Mouse (Mus musculus) embryonic facial prominence, embryonic 12.5 days (tissue): ENCODE measurements around the gene 1110008L16Rik. TPM values are rescaled to one million over a fixed set of nuclear protein-coding genes. Genes with fewer than 3 reads are reported as not detected.

Source experiments
- ATAC-seq: fragments of 200-750 bp; cut with Nextera tagmentation; 2 replicates; pipeline ENCODE4 v1.8.0; 2017; ENCODE audit not compliant: insufficient number of reproducible peaks, insufficient read depth, low FRiP score, low TSS enrichment
- H3K27ac ChIP-seq: fragments of 300-500 bp; sonication (generic); 2 replicates; pipeline ENCODE4 v1.5.1; 2016; ENCODE audit warnings: mild to moderate bottlenecking
- H3K27me3 ChIP-seq: fragments of 300-500 bp; sonication (generic); 2 replicates; pipeline ENCODE4 v1.6.1; 2016; ENCODE audit warnings: mild to moderate bottlenecking, moderate library complexity
- H3K36me3 ChIP-seq: fragments of 300-500 bp; sonication (generic); 2 replicates; pipeline ENCODE4 v1.6.1; 2016; ENCODE audit warnings: mild to moderate bottlenecking
- H3K4me1 ChIP-seq: fragments of 300-500 bp; sonication (generic); 2 replicates; pipeline ENCODE4 v1.6.1; 2016
- H3K4me2 ChIP-seq: fragments of 300-500 bp; sonication (generic); replicated peaks from 2 replicates; pipeline ENCODE4 v1.6.1; 2016; ENCODE audit warnings: mild to moderate bottlenecking, moderate library complexity
- H3K4me3 ChIP-seq: fragments of 300-500 bp; sonication (generic); 2 replicates; pipeline ENCODE4 v1.5.1; 2016; ENCODE audit warnings: mild to moderate bottlenecking
- H3K9ac ChIP-seq: fragments of 300-500 bp; sonication (generic); 2 replicates; pipeline ENCODE4 v1.6.1; 2016; ENCODE audit warnings: mild to moderate bottlenecking, moderate library complexity
- H3K9me3 ChIP-seq: fragments of 300-500 bp; sonication (generic); 2 replicates; pipeline ENCODE4 v1.6.1; 2016; ENCODE audit warnings: mild to moderate bottlenecking, moderate library complexity
- WGBS: fragments of 180-500 bp; shearing (Covaris S2); methylation state at CpG from one replicate; pipeline ENCODE4 v1.1.7; 2016; 5-methylcytosine and 5-hydroxymethylcytosine counted together
- polyA plus RNA-seq: library from polyadenylated mRNA; unstranded; fragments of >200 nt; fragmentation: Nextera tagmentation; extraction: Ambion mirVana; gene quantifications from 2 replicates; pipeline ENCODE4 v1.2.1, GENCODE M21; 2016

Gene 1110008L16Rik
- polyA plus RNA-seq, 1 experiment from 2014 or later, result 16.0 TPM

DNA sequence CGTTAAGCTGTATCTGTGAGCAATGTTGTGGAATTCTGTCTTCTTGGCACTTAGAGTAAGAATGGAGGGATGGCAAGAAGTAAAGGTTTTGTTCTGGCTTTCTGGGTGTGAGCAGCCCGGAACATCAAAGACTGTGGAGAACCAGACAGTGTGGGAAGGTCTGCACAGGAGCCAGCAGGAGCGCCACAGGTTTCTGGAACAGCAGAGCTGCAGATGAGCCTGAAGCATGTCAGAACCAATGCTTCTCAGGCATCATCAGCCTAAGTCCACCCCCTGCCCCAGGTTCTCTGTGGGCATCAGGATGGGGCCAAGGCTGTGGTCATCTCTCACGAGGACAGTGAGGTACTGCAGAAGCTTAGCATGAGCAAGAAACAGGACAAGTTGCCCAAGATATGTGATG is 97.2 kb downstream of the 1110008L16Rik start:
- H3K36me3 ChIP-seq, result no peaks in the 10 kb centered on the region
- 94% methylated on average over 4 of the region's 4 CpGs for WGBS
- no peak for ATAC-seq

DNA sequence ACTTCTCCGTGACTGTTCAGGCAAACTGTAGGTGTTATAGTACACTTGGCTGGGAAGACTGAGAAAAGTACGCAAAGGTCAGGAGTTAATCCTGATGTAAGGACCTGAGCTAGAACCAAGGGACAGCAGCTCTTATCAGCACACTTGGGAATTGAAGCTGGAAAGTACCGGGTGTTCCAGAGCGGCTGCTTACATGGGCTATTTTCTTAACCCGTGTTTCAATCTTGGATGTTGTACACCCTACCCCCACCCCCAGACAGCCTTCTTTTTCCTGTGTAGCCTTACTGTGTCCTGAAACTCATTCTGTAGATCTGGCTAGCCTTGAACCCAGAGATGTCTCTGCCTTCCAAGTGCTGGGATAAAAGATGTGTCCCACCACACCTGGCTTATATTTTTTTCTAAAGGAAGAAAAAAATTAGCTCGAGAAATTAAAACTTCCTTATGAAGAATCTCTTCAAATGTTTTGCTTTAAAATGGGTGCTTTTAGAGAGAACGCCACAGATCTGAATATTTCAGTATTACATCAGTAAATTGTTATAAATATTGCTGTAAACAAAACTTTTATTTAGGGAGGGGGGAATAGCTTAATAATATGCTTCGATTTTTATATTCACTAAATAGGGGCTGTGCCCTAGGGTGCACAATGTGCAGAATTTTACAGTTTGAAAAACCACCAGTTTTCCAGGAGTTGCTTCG is 98.3 kb downstream of the 1110008L16Rik start:
- Histone ChIP-seq H3K4me1 (peaks cover 12% of the 10 kb centered on the region), H3K9ac (peak overlapping the region; percentile 87), H3K27ac (peak overlapping the region; percentile 93), H3K36me3 (no peaks in the 10 kb centered on the region), H3K9me3 (no peaks in the 10 kb centered on the region), H3K27me3 (no peaks in the 10 kb centered on the region), H3K4me3 (peak overlapping the region; percentile 89), H3K4me2 (peak overlapping the region; percentile 57)
- no peak for ATAC-seq
- 71% methylated on average over 9 of the region's 9 CpGs for WGBS

More for the DNA sequence above, 97.2 kb downstream of the 1110008L16Rik start:
- no peaks in the 10 kb centered on the region for H3K9me3 ChIP-seq
- H3K4me3 ChIP-seq, result no peak overlapping the region
- no peaks in the 10 kb centered on the region for H3K27me3 ChIP-seq
- peaks cover 12% of the 10 kb centered on the region for H3K4me1 ChIP-seq
- H3K4me2 ChIP-seq, result no peak overlapping the region
- H3K9ac ChIP-seq, result no peak overlapping the region
- no peak overlapping the region for H3K27ac ChIP-seq

DNA sequence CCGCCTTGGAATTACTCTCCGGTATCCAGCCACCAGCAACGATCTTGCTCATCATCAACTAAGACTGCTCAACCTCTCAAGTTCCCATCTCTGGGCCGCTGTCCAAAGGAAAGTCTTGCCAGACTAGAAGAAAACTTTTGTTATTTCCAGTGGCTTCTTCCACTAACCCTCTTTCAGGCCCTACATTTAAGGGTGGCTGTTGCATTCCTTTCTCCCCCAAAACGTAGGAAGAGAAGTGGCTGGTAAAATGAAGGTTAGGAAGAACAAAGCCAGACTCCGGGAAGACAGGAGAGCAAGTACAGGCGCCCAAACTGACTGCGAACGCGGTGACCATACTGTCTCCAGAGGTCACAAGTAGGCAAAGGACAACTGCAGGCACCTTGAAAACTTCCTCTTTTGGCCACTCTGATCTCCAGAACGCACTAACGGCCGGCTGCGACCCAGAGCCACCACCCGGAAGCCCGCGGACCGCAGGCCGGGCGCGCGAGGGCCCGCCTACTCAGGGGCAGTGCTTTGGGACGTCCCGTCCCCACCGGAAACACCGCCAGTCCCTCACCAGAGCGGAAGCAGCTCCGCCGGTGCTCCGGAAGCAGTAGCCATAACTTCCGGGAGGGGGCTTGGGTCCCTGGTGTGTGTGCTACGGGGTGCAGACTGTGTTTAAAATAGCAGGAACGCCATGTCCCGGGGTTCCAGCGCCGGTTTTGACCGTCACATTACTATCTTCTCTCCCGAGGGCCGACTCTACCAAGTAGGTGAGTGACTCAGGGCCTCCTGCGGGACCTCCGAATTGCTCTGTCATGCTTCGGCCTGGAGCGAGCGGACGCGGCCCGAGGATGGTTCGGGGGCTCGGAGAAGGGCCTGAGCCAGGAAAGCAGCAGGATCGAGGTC is 99.1 kb downstream of the 1110008L16Rik start:
- Histone ChIP-seq H3K27me3 (no peaks in the 10 kb centered on the region), H3K27ac (peak overlapping the region; percentile 93), H3K4me3 (peak overlapping the region; percentile 89), H3K9ac (peak overlapping the region; percentile 87), H3K9me3 (no peaks in the 10 kb centered on the region), H3K36me3 (0 out of 2 replicates have a peak, but pooled peaks cover 3% of the 10 kb centered on the region), H3K4me1 (peaks cover 12% of the 10 kb centered on the region), H3K4me2 (peak overlapping the region; percentile 97)
- peak; percentile 99 for ATAC-seq
- 1% methylated on average over 51 of the region's 51 CpGs for WGBS

DNA sequence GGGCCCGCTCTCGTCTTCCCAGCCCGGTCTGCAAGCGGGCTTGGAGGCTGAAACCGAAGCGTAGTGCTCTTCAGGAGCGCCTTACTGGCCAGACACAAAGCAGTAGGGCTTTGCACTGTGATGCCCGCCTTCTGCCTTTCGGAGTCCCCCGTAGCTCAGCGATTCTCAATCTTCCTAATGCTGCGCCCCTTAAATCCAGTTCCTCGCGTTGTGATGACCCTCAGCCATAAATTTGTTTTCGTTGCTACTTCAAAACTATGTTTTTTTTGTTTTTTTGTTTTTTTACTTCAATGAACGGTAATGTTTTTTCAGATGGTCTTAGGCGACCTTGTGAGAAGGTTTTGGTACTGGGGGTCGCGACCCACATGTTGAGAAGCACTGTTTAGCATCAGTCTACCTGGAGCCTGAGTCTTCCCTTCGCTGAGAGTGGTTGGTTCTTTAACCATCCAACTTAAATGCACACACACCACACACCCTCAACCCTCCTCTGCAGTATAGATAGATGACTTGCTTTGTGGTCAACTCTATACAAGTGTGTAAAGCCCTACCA is 99.8 kb downstream of the 1110008L16Rik start:
- H3K27me3 ChIP-seq, result no peaks in the 10 kb centered on the region
- H3K4me2 ChIP-seq, result peak overlapping the region; percentile 97
- peak overlapping the region; percentile 87 for H3K9ac ChIP-seq
- no peak for ATAC-seq
- under 1% methylated on average over 20 of the region's 20 CpGs for WGBS
- no peaks in the 10 kb centered on the region for H3K9me3 ChIP-seq
- H3K4me1 ChIP-seq, result peaks cover 12% of the 10 kb centered on the region
- H3K36me3 ChIP-seq, result 0 out of 2 replicates have a peak, but pooled peaks cover 8% of the 10 kb centered on the region
- H3K27ac ChIP-seq, result peak overlapping the region; percentile 93
- peak overlapping the region; percentile 89 for H3K4me3 ChIP-seq

DNA sequence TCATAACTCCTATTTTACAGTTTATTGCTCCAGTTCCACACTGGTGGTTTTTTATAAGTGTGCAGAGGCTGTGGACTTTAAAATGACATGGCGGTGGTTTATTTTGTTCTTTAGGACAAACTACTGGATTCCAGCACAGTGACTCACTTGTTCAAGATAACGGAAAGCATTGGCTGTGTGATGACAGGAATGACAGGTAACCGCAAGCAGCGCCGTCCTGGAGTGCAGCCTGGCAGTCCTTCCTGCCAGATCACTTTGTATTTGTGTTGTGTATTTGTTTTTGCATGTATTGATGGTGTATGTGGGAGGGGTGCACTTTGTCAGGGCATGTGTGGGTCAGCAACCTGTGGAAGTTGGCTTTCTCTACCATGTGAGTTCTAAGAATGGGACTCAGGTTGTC is 108.5 kb downstream of the 1110008L16Rik start:
- H3K9ac ChIP-seq, result no peak overlapping the region
- H3K4me3 ChIP-seq, result no peak overlapping the region
- H3K4me2 ChIP-seq, result no peak overlapping the region
- no peak for ATAC-seq
- peaks cover 50% of the 10 kb centered on the region for H3K36me3 ChIP-seq
- H3K27me3 ChIP-seq, result no peaks in the 10 kb centered on the region
- no peaks in the 10 kb centered on the region for H3K9me3 ChIP-seq
- H3K4me1 ChIP-seq, result no peaks in the 10 kb centered on the region
- WGBS, result 92% methylated on average over 5 of the region's 5 CpGs
- no peak overlapping the region for H3K27ac ChIP-seq

DNA sequence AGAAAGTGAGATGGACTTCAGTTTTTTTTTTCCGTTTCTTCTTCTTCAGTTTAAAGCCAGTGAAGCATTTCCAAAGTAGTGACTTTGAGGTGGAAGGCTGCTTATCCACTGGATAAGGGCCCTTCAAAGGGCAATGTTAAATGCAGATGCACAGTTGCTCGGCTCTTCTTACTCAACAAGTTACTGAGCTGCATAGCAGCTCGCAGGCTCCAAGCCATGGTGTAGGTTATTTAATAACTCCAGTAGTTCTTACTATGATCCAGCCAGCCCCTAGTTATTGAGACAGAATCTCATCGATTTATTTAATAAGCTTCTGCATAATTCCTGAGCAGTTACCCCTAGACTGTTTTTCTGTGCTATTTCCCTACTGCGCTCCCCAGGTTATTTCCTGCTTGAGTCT is 115.9 kb downstream of the 1110008L16Rik start:
- ATAC-seq, result no peak
- H3K4me2 ChIP-seq, result no peak overlapping the region
- H3K9ac ChIP-seq, result no peak overlapping the region
- no peak overlapping the region for H3K4me3 ChIP-seq
- 95% methylated on average over 5 of the region's 5 CpGs for WGBS
- H3K9me3 ChIP-seq, result no peaks in the 10 kb centered on the region
- H3K4me1 ChIP-seq, result no peaks in the 10 kb centered on the region
- no peaks in the 10 kb centered on the region for H3K27me3 ChIP-seq
- no peak overlapping the region for H3K27ac ChIP-seq
- H3K36me3 ChIP-seq, result peaks cover 79% of the 10 kb centered on the region

DNA sequence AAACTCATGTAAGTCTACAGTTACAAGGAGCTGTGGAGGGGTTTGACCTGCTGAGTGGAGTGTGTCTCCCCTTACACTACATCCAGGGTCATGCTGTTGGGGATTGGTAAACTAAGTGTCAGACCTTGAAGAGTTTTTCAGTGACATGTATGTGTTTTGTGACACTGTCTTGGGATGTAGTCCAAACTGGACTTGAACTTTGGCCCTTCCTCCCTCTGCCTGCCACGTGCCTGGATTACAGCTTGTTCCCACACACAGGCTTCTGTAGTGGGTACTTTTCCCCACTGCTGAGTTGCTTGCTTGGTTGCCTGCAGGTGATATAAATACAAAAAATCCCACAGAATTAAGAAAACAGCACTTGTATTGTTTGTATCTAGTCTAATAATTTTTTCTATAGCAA is 116.4 kb downstream of the 1110008L16Rik start:
- H3K9ac ChIP-seq, result no peak overlapping the region
- no peak overlapping the region for H3K4me3 ChIP-seq
- 76% methylated on average over 1 of the region's 1 CpGs for WGBS
- no peaks in the 10 kb centered on the region for H3K9me3 ChIP-seq
- H3K4me1 ChIP-seq, result no peaks in the 10 kb centered on the region
- no peak overlapping the region for H3K27ac ChIP-seq
- peaks cover 80% of the 10 kb centered on the region for H3K36me3 ChIP-seq
- H3K4me2 ChIP-seq, result no peak overlapping the region
- no peaks in the 10 kb centered on the region for H3K27me3 ChIP-seq
- ATAC-seq, result no peak

DNA sequence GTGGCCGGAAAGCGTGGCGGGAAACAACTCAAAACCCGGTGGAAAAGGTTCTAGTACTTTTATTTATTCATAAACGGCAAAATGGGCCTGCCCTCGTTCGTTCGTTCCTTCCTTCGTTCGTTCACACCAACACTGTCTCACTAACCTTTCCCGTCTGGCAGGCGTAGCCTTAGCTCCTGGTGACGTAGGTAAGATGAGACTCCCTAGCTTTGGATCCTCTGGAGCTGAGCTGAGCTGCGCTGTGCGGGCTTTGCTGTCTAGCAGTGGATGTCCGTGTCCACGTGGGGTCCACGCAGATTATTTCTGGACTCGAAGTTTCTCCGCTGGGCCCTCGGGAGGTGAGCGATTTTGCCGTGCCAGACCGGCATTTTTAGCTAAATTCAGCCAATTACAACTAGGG is 120.8 kb downstream of the 1110008L16Rik start:
- Histone ChIP-seq H3K4me3 (no peak overlapping the region), H3K9ac (no peak overlapping the region), H3K27ac (no peak overlapping the region), H3K9me3 (no peaks in the 10 kb centered on the region), H3K36me3 (peaks cover 46% of the 10 kb centered on the region), H3K27me3 (no peaks in the 10 kb centered on the region), H3K4me2 (no peak overlapping the region), H3K4me1 (no peaks in the 10 kb centered on the region)
- WGBS, result 92% methylated on average over 24 of the region's 24 CpGs
- ATAC-seq, result no peak

DNA sequence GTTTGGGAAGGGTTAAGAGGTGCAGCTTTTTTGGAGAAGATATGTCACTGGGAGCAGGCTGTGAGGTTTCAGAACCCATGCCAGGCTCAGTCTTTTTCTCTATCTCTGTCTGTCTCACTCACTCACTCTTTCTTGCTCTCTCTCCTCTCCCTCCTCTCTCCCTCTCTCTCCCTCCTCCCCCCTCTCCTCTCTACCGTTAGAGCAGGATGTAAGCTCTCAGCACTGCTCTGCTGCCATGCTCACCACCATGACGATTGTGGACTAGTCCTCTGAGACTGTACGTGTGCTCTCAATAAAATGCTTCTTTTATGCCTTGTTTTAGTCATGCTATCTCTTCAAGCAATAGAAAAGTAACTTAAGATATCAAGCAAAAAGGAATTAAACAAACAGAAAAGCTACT is 122.7 kb downstream of the 1110008L16Rik start:
- Histone ChIP-seq H3K4me2 (no peak overlapping the region), H3K27me3 (no peaks in the 10 kb centered on the region), H3K9me3 (no peaks in the 10 kb centered on the region), H3K4me3 (no peak overlapping the region), H3K36me3 (peaks cover 30% of the 10 kb centered on the region), H3K9ac (no peak overlapping the region), H3K4me1 (no peaks in the 10 kb centered on the region), H3K27ac (no peak overlapping the region)
- no peak for ATAC-seq
- 29% methylated on average over 3 of the region's 3 CpGs for WGBS

DNA sequence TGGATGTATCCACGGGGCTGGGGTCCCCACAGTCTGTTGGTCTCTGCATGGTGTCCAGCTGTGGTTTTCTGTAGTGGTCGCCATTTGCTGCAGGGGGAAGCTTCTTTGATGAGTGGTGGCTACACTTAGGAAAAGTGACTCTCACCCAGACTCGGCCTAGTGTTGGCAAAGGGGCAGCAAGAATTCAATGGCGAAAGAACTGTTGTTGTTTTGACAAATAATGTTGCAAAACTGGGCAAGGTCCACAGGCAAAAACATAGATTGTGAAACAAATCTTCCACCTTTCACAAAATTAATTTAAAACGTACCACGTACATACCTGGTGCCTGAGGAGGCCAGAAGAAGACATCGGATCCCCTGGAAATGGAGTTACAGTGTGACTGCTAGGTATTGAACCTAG is 126.9 kb downstream of the 1110008L16Rik start:
- Histone ChIP-seq H3K4me1 (no peaks in the 10 kb centered on the region), H3K27me3 (no peaks in the 10 kb centered on the region), H3K9me3 (no peaks in the 10 kb centered on the region), H3K4me3 (no peak overlapping the region), H3K27ac (no peak overlapping the region), H3K4me2 (no peak overlapping the region), H3K9ac (no peak overlapping the region), H3K36me3 (no peaks in the 10 kb centered on the region)
- 87% methylated on average over 7 of the region's 7 CpGs for WGBS
- ATAC-seq, result no peak

DNA sequence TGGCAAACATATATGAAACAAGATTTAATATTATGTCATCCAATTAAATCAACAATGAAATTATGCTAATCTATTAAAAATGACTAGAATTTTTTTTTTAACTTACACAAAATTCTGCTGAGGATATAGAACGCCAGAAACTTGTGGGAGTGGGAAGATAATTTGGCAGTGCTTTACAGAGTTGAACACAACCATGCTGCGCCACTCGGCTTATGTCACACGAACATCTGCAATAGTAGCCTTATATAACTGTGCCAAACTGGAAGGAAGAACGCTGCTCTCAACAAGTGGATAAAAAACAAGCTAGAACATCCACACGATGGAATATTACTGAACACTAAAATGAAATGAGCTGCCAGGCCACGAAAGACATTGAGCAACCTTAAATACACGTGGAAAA is 129.8 kb downstream of the 1110008L16Rik start:
- Histone ChIP-seq H3K4me3 (no peak overlapping the region), H3K27ac (no peak overlapping the region), H3K36me3 (no peaks in the 10 kb centered on the region), H3K9ac (no peak overlapping the region), H3K4me2 (no peak overlapping the region), H3K9me3 (no peaks in the 10 kb centered on the region; the same call in 1 of the 2 replicates), H3K4me1 (no peaks in the 10 kb centered on the region), H3K27me3 (no peaks in the 10 kb centered on the region)
- 82% methylated on average over 8 of the region's 8 CpGs for WGBS
- ATAC-seq, result no peak
